Mouse (Mus musculus): Measurements from ENCODE around the gene Ggct. TPM values are rescaled to one million over a fixed set of nuclear protein-coding genes. Genes with fewer than 3 reads are reported as not detected.

Gene Ggct
- polyA plus RNA-seq, 1 experiment from 2014 or later, result 11.1 TPM

DNA sequence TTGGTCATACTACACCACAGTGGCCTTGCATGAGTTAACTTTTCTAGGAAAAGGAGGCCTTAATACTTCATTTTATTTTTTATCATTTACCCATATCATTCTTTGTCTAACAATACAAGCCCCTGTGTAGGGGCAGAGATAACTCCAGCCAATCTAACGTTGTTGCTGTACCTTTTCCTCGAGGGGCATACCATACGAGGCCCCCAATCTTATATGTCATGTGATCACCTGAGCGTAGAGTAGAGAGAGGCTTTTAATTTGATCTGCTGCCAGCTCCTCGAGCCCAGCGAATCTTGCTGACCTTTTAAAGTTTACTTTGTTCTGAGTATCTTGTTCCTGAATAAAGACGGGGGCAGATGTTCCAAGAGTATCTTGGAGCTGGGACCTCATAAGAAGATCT lies 19.8 kb upstream of the Ggct start:
- Histone ChIP-seq H3K4me3 (no peak overlapping the region), H3K36me3 (no peaks in the 10 kb centered on the region), H3K27me3 (ENCODE audit: insufficient read depth, poor library complexity, severe bottlenecking) (peaks cover 14% of the 10 kb centered on the region), H3K9me3 (peaks cover 7% of the 10 kb centered on the region; the same call in 1 of the 2 replicates), H3K4me1 (replicated peaks) (peaks cover 29% of the 10 kb centered on the region), H3K27ac (no peak overlapping the region)
- DNase-seq (ENCODE audit: low spot score), result no peak
- WGBS, result 84% methylated on average over 7 of the region's 7 CpGs

GRCm38 (mm10) chr6:55010330-55011091 lies 17.8 kb upstream of the Ggct start:
- no peak for DNase-seq (ENCODE audit: low spot score)
- H3K27ac ChIP-seq, result peak overlapping the region; percentile 90
- H3K27me3 ChIP-seq (ENCODE audit: insufficient read depth, poor library complexity, severe bottlenecking), result peaks cover 14% of the 10 kb centered on the region
- WGBS, result 57% methylated on average over 4 of the region's 4 CpGs
- peaks cover 21% of the 10 kb centered on the region for H3K4me1 ChIP-seq (replicated peaks)
- H3K9me3 ChIP-seq, result peaks cover 7% of the 10 kb centered on the region; the same call in 1 of the 2 replicates
- H3K36me3 ChIP-seq, result no peaks in the 10 kb centered on the region
- peak overlapping the region; percentile 42 for H3K4me3 ChIP-seq

DNA sequence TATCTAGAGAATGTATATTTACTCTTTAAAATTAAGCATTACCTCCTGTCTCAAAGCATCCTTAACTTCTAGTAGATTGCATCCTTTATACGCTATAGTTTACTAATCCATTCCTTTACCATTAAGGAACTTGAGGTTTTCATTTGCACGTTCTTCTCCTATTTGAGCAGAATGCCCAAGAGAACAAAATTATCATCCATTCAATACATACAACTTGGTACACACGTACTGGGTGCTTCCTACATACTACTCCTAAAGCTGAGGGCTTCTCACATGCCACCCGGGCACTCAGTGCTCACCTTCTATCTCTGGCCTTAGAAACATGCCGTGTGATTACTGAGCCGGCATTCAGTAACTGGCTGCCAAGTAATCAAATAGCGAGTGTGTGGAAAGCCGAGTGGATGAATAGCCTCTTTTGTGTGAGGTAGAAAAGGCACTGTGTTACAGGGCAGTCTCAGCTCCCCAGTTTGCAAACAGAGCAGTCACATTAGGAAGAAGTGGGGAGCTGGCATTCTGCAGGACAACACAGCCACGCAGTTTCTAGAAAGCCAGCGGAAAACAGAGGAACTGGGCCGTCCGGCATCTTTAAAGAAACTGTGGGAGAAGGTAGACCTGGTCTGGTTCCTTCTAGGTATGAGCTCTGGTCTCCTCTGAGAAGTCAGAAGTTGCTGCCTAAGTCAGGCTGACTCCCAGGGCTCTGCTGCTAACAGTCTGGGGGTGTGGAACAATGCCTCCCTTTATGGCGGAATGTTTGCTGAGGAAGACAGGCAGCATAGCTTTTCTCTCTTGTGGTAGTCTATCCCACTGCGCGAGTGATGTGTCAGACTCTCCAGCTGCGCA lies 16.9 kb upstream of the Ggct start:
- peak overlapping the region; percentile 42 for H3K4me3 ChIP-seq
- WGBS, result 18% methylated on average over 16 of the region's 16 CpGs
- peaks cover 21% of the 10 kb centered on the region for H3K4me1 ChIP-seq (replicated peaks)
- H3K27me3 ChIP-seq (ENCODE audit: insufficient read depth, poor library complexity, severe bottlenecking), result peaks cover 14% of the 10 kb centered on the region
- peak; percentile 50 for DNase-seq (ENCODE audit: low spot score)
- peak overlapping the region; percentile 90 for H3K27ac ChIP-seq
- H3K36me3 ChIP-seq, result no peaks in the 10 kb centered on the region
- H3K9me3 ChIP-seq, result peaks cover 6% of the 10 kb centered on the region; the same call in 1 of the 2 replicates

GRCm38 (mm10) chr6:55008401-55008800 lies 15.7 kb upstream of the Ggct start:
- H3K27me3 ChIP-seq (ENCODE audit: insufficient read depth, poor library complexity, severe bottlenecking), result peaks cover 14% of the 10 kb centered on the region
- H3K4me1 ChIP-seq (replicated peaks), result peaks cover 21% of the 10 kb centered on the region
- H3K9me3 ChIP-seq, result no peaks in the 10 kb centered on the region
- no peaks in the 10 kb centered on the region for H3K36me3 ChIP-seq
- WGBS, result 91% methylated on average over 8 of the region's 8 CpGs
- H3K4me3 ChIP-seq, result no peak overlapping the region
- H3K27ac ChIP-seq, result peak overlapping the region; percentile 45; the same call in 1 of the 2 replicates
- no peak for DNase-seq (ENCODE audit: low spot score)

- Histone ChIP-seq H3K4me1 (replicated peaks) (no peaks in the 10 kb centered on the region; the same call in 1 of the 2 replicates), H3K36me3 (no peaks in the 10 kb centered on the region), H3K27me3 (ENCODE audit: insufficient read depth, poor library complexity, severe bottlenecking) (peaks cover 6% of the 10 kb centered on the region), H3K9me3 (no peaks in the 10 kb centered on the region), H3K4me3 (no peak overlapping the region), H3K27ac (no peak overlapping the region)
- DNase-seq (ENCODE audit: low spot score), result no peak
- WGBS, result 76% methylated on average over 4 of the region's 4 CpGs
Measured at GRCm38 (mm10) chr6:55003559-55003958, 10.8 kb upstream of the Ggct start.

GRCm38 (mm10) chr6:55002438-55002837 lies 9.7 kb upstream of the Ggct start:
- no peaks in the 10 kb centered on the region for H3K9me3 ChIP-seq
- no peak overlapping the region for H3K4me3 ChIP-seq
- H3K4me1 ChIP-seq (replicated peaks), result no peaks in the 10 kb centered on the region
- H3K27ac ChIP-seq, result no peak overlapping the region
- 76% methylated on average over 4 of the region's 4 CpGs for WGBS
- H3K27me3 ChIP-seq (ENCODE audit: insufficient read depth, poor library complexity, severe bottlenecking), result no peaks in the 10 kb centered on the region
- H3K36me3 ChIP-seq, result no peaks in the 10 kb centered on the region
- DNase-seq (ENCODE audit: low spot score), result no peak

- H3K4me1 ChIP-seq (replicated peaks), result no peaks in the 10 kb centered on the region
- no peak overlapping the region for H3K27ac ChIP-seq
- H3K36me3 ChIP-seq, result no peaks in the 10 kb centered on the region
- WGBS, result 84% methylated on average over 4 of the region's 4 CpGs
- no peaks in the 10 kb centered on the region for H3K9me3 ChIP-seq
- H3K4me3 ChIP-seq, result no peak overlapping the region
- no peak for DNase-seq (ENCODE audit: low spot score)
- no peaks in the 10 kb centered on the region for H3K27me3 ChIP-seq (ENCODE audit: insufficient read depth, poor library complexity, severe bottlenecking)
Measured at GRCm38 (mm10) chr6:55001320-55001719, 8.6 kb upstream of the Ggct start.

DNA sequence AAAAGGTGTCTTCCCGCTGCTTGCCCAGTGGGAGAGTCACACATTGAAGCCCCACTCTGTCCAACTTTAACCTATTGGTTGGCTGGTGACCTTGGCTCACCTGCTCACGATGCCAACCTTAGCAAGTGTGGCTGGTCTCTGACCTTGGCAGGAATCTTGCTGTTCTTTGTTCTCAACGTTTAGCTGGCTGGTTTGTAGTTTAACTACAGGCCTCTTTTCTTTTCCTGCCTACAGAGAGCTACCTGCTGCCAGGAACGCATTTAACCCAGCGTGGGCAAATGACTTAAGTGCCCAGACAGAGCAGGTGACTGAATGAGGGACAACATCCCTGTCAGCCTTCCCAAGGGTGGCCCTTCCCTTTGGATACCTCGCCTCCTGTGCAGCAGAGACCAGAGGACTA lies 5.0 kb upstream of the Ggct start:
- Histone ChIP-seq H3K9me3 (no peaks in the 10 kb centered on the region), H3K27me3 (ENCODE audit: insufficient read depth, poor library complexity, severe bottlenecking) (no peaks in the 10 kb centered on the region), H3K4me1 (replicated peaks) (peaks cover 5% of the 10 kb centered on the region), H3K27ac (no peak overlapping the region), H3K36me3 (no peaks in the 10 kb centered on the region), H3K4me3 (no peak overlapping the region)
- no peak for DNase-seq (ENCODE audit: low spot score)
- 83% methylated on average over 6 of the region's 6 CpGs for WGBS

- H3K9me3 ChIP-seq, result no peaks in the 10 kb centered on the region
- no peak for DNase-seq (ENCODE audit: low spot score)
- 91% methylated on average over 3 of the region's 3 CpGs for WGBS
Measured at GRCm38 (mm10) chr6:54996361-54996760, 3.6 kb upstream of the Ggct start.

DNA sequence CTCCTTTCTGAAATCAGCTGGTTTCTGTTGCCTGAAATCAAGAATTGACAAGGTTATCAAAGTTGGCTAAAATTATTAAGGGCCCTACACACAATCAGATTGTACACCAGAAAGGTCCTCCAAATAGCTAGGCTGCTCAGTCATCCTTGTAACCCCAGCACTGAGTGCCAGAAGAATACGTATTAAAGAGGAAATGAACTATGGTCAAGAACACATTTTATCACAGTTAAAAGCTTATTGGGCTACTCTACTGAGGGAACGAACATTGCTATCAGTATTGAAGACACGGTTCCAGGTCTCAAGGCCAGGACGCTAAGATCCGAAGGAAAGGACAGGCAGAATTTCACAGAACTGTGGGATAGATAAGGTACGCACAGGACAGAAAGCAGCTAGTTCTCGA lies 609 bp downstream of the Ggct start:
- Histone ChIP-seq H3K27me3 (ENCODE audit: insufficient read depth, poor library complexity, severe bottlenecking) (peaks cover 8% of the 10 kb centered on the region), H3K4me3 (peak overlapping the region; percentile 66), H3K36me3 (no peaks in the 10 kb centered on the region), H3K4me1 (replicated peaks) (peaks cover 18% of the 10 kb centered on the region), H3K27ac (peak overlapping the region; percentile 82), H3K9me3 (no peaks in the 10 kb centered on the region)
- DNase-seq (ENCODE audit: low spot score), result no peak
- 6% methylated on average over 7 of the region's 7 CpGs for WGBS

More at GRCm38 (mm10) chr6:54996361-54996760, 3.6 kb upstream of the Ggct start:
- Histone ChIP-seq H3K4me3 (no peak overlapping the region), H3K36me3 (no peaks in the 10 kb centered on the region), H3K27me3 (ENCODE audit: insufficient read depth, poor library complexity, severe bottlenecking) (peaks cover 7% of the 10 kb centered on the region), H3K4me1 (replicated peaks) (peaks cover 18% of the 10 kb centered on the region), H3K27ac (no peak overlapping the region)

DNA sequence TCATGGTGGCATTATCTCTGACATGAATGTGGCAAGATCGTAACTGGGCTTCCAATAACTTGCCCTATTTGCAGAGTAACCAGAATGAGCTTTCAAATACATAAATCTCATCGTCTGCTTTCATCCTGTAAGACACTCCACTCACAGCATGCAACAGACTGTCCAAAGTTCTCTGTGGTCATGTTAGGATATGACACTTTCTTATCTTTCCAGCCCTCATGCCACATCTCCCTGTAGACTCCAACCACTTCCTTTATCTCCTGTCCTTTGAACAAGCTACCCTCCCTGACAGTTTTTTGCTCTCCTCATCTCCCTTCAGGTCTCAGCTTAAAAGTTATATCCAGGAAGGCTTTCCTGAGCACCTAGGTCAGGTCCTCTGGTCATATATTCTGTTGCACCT lies 1.6 kb downstream of the Ggct start:
- Histone ChIP-seq H3K36me3 (no peaks in the 10 kb centered on the region), H3K27me3 (ENCODE audit: insufficient read depth, poor library complexity, severe bottlenecking) (peaks cover 8% of the 10 kb centered on the region), H3K27ac (no peak overlapping the region), H3K4me1 (replicated peaks) (peaks cover 18% of the 10 kb centered on the region), H3K4me3 (no peak overlapping the region), H3K9me3 (no peaks in the 10 kb centered on the region)
- DNase-seq (ENCODE audit: low spot score), result no peak
- WGBS, result 87% methylated on average over 2 of the region's 2 CpGs

GRCm38 (mm10) chr6:54988141-54988540 lies 4.6 kb downstream of the Ggct start:
- Histone ChIP-seq H3K9me3 (no peaks in the 10 kb centered on the region), H3K4me3 (no peak overlapping the region), H3K36me3 (0 out of 2 replicates have a peak, but pooled peaks cover 4% of the 10 kb centered on the region), H3K27me3 (ENCODE audit: insufficient read depth, poor library complexity, severe bottlenecking) (peaks cover 8% of the 10 kb centered on the region), H3K4me1 (replicated peaks) (peaks cover 16% of the 10 kb centered on the region), H3K27ac (no peak overlapping the region)
- 92% methylated on average over 6 of the region's 6 CpGs for WGBS
- no peak for DNase-seq (ENCODE audit: low spot score)

- Histone ChIP-seq H3K27me3 (ENCODE audit: insufficient read depth, poor library complexity, severe bottlenecking) (no peaks in the 10 kb centered on the region), H3K4me1 (replicated peaks) (no peaks in the 10 kb centered on the region), H3K4me3 (no peak overlapping the region), H3K9me3 (no peaks in the 10 kb centered on the region), H3K36me3 (0 out of 2 replicates have a peak, but pooled peaks cover 4% of the 10 kb centered on the region), H3K27ac (no peak overlapping the region)
- no peak for DNase-seq (ENCODE audit: low spot score)
- 92% methylated on average over 8 of the region's 8 CpGs for WGBS
Measured at GRCm38 (mm10) chr6:54984096-54984495, 8.7 kb downstream of the Ggct start.

Data from hindbrain, embryonic 10.5 days (tissue).